Mouse (Mus musculus) layer of hippocampus, adult 9-10 months (tissue): ENCODE measurements around the gene Gpatch1.

Experiments
- DNase-seq: peaks from one replicate; pipeline ENCODE4 v3.0.0; 2022; ENCODE audit warnings: low spot score

The Gpatch1 gene

GRCm38 (mm10) chr7:35317729-35318609 is at the start of gene Gpatch1:
Gene Gpatch1 (minus strand): TSS chr7:35318440.
- peak; percentile 92 for DNase-seq

GRCm38 (mm10) chr7:35365161-35365910 is 47.1 kb upstream of the Gpatch1 start:
- DNase-seq: no peak

- no peak for DNase-seq
Measured at GRCm38 (mm10) chr7:35362868-35363267, 44.6 kb upstream of the Gpatch1 start.

- DNase-seq: no peak
Measured at GRCm38 (mm10) chr7:35362253-35362652, 44.0 kb upstream of the Gpatch1 start.

- no peak for DNase-seq
Measured at GRCm38 (mm10) chr7:35357621-35358020, 39.4 kb upstream of the Gpatch1 start.

- no peak for DNase-seq
Measured at GRCm38 (mm10) chr7:35355303-35355872, 37.1 kb upstream of the Gpatch1 start.

GRCm38 (mm10) chr7:35353306-35353705 is 35.1 kb upstream of the Gpatch1 start:
- no peak for DNase-seq

GRCm38 (mm10) chr7:35351155-35351554 is 32.9 kb upstream of the Gpatch1 start:
- no peak for DNase-seq

GRCm38 (mm10) chr7:35349886-35350684 is 31.8 kb upstream of the Gpatch1 start:
- DNase-seq: no peak

GRCm38 (mm10) chr7:35349022-35349421 is 30.8 kb upstream of the Gpatch1 start:
- DNase-seq: no peak

GRCm38 (mm10) chr7:35347918-35348700 is 29.9 kb upstream of the Gpatch1 start:
- DNase-seq: no peak

- DNase-seq: no peak
Measured at GRCm38 (mm10) chr7:35344785-35345330, 26.6 kb upstream of the Gpatch1 start.

- DNase-seq: no peak
Measured at GRCm38 (mm10) chr7:35342498-35342897, 24.3 kb upstream of the Gpatch1 start.

GRCm38 (mm10) chr7:35341282-35341681 is 23.0 kb upstream of the Gpatch1 start:
- no peak for DNase-seq

- no peak for DNase-seq
Measured at GRCm38 (mm10) chr7:35340196-35340595, 22.0 kb upstream of the Gpatch1 start.

- DNase-seq: no peak
Measured at GRCm38 (mm10) chr7:35334527-35335452, 16.6 kb upstream of the Gpatch1 start.

- DNase-seq: peak; percentile 98
Measured at GRCm38 (mm10) chr7:35333692-35334526, 15.7 kb upstream of the Gpatch1 start, which contains the start of gene Rhpn2. Gene Rhpn2 (plus strand): TSS chr7:35334170.

GRCm38 (mm10) chr7:35333231-35333651 is 15.0 kb upstream of the Gpatch1 start:
- DNase-seq: no peak

GRCm38 (mm10) chr7:35331590-35331989 is 13.3 kb upstream of the Gpatch1 start:
- DNase-seq: no peak
